Mouse (Mus musculus) C2C12 (cell line): ENCODE data around the gene Tmprss9. TPM values are rescaled to one million over a fixed set of nuclear protein-coding genes. Genes with fewer than 3 reads are reported as not detected.

Experiments
- H3K27me3 ChIP-seq: one replicate; pipeline ENCODE4 v1.6.1; 2011; ENCODE audit not compliant: control insufficient read depth, insufficient read depth, insufficient read length
- H3K36me3 ChIP-seq: one replicate; pipeline ENCODE4 v1.6.1; 2011; ENCODE audit not compliant: control insufficient read depth, insufficient read depth
- H3K4me3 ChIP-seq: one replicate; pipeline ENCODE4 v1.5.1; 2011; ENCODE audit warnings: mild to moderate bottlenecking, control low read depth; ENCODE audit not compliant: poor library complexity, insufficient read depth, severe bottlenecking
- H3K79me2 ChIP-seq: one replicate; pipeline ENCODE4 v1.6.1; 2011; ENCODE audit not compliant: control insufficient read depth, insufficient read depth
- H3K79me3 ChIP-seq: one replicate; pipeline ENCODE4 v1.6.1; 2011; ENCODE audit warnings: low read depth, control low read depth
- H3ac ChIP-seq: one replicate; pipeline ENCODE3; 2011; ENCODE audit warnings: low read depth; ENCODE audit not compliant: control insufficient read depth, insufficient read length
- CEBPB ChIP-seq: IDR thresholded peaks from one replicate; pipeline ENCODE4 v1.6.1; 2011; ENCODE audit warnings: low read depth, mild to moderate bottlenecking, control low read depth, moderate library complexity
- CTCF ChIP-seq: IDR thresholded peaks from one replicate; pipeline ENCODE4 v1.5.1; 2011; ENCODE audit not compliant: control insufficient read depth, insufficient read depth, insufficient read length
- FOSL1 ChIP-seq: IDR thresholded peaks from one replicate; pipeline ENCODE4 v1.8.0; 2011; ENCODE audit warnings: mild to moderate bottlenecking, low read length; ENCODE audit not compliant: poor library complexity, insufficient read depth, severe bottlenecking
- MAX ChIP-seq: IDR thresholded peaks from one replicate; pipeline ENCODE4 v1.6.1; 2011; ENCODE audit warnings: mild to moderate bottlenecking, control low read depth
- MYOD1 ChIP-seq: IDR thresholded peaks from one replicate; pipeline ENCODE4 v1.6.1; 2011; ENCODE audit warnings: low read depth; ENCODE audit not compliant: control insufficient read depth, insufficient read length
- MYOG ChIP-seq: IDR thresholded peaks from one replicate; pipeline ENCODE4 v1.6.1; 2011; ENCODE audit not compliant: control insufficient read depth, insufficient read length; ENCODE audit errors: extremely low read depth
- USF1 ChIP-seq: IDR thresholded peaks from one replicate; pipeline ENCODE4 v1.6.1; 2011; ENCODE audit warnings: low read depth, mild to moderate bottlenecking, control low read depth, moderate library complexity
- polyA plus RNA-seq: library from polyadenylated mRNA; unstranded; fragments of >200 nt; fragmentation: generic; extraction: Trizol; gene quantifications from one replicate; pipeline ENCODE4 v1.2.1, GENCODE M21; 2012; ENCODE audit warnings: missing spikeins

Gene Tmprss9
- polyA plus RNA-seq, 1 experiment = 0.02 TPM

GRCm38 (mm10) chr10:80864446-80864845 is 7.2 kb upstream of the Tmprss9 start:
- Histone ChIP-seq H3ac (no peak overlapping the region), H3K79me2 (peaks cover 5% of the 10 kb centered on the region), H3K4me3 (no peak overlapping the region), H3K36me3 (peaks cover 9% of the 10 kb centered on the region), H3K27me3 (no peaks in the 10 kb centered on the region), H3K79me3 (no peaks in the 10 kb centered on the region)
- TF ChIP-seq CEBPB (no peak), FOSL1 (no peak), USF1 (no peak), MYOD1 (no peak), MYOG (no peak), MAX (no peak), CTCF (no peak)

- peaks cover 5% of the 10 kb centered on the region for H3K36me3 ChIP-seq
- H3K4me3 ChIP-seq = no peak overlapping the region
- no peak overlapping the region for H3ac ChIP-seq
- no peaks in the 10 kb centered on the region for H3K79me2 ChIP-seq
- peaks cover 4% of the 10 kb centered on the region for H3K27me3 ChIP-seq
- TF ChIP-seq CEBPB (no peak), CTCF (no peak), MYOD1 (no peak), FOSL1 (no peak)
- no peaks in the 10 kb centered on the region for H3K79me3 ChIP-seq
These were observed 655 bp upstream of the Tmprss9 start for GRCm38 (mm10) chr10:80870993-80871392.

- Histone ChIP-seq H3K4me3 (no peak overlapping the region), H3K36me3 (no peaks in the 10 kb centered on the region), H3K79me3 (no peaks in the 10 kb centered on the region), H3ac (no peak overlapping the region), H3K27me3 (peaks cover 4% of the 10 kb centered on the region), H3K79me2 (no peaks in the 10 kb centered on the region)
- TF ChIP-seq MYOG (no peak), CTCF (no peak), FOSL1 (no peak), MAX (no peak)
These were observed 2.4 kb downstream of the Tmprss9 start for GRCm38 (mm10) chr10:80874035-80874434.

GRCm38 (mm10) chr10:80876028-80876427 is 4.4 kb downstream of the Tmprss9 start:
- H3K27me3 ChIP-seq = peaks cover 4% of the 10 kb centered on the region
- H3K4me3 ChIP-seq = no peak overlapping the region
- H3K79me3 ChIP-seq = no peaks in the 10 kb centered on the region
- no peak overlapping the region for H3ac ChIP-seq
- H3K36me3 ChIP-seq = no peaks in the 10 kb centered on the region
- TF ChIP-seq MYOG (no peak), MYOD1 (no peak), FOSL1 (no peak), MAX (no peak), CTCF (peak; percentile 63), CEBPB (no peak), USF1 (no peak)
- no peaks in the 10 kb centered on the region for H3K79me2 ChIP-seq

- Histone ChIP-seq H3K79me3 (no peaks in the 10 kb centered on the region), H3K79me2 (no peaks in the 10 kb centered on the region), H3ac (no peak overlapping the region), H3K36me3 (no peaks in the 10 kb centered on the region), H3K4me3 (no peak overlapping the region), H3K27me3 (peaks cover 4% of the 10 kb centered on the region)
- no peak for TF ChIP-seq CTCF
- no peak for TF ChIP-seq USF1
- no peak for TF ChIP-seq MYOG
- no peak for TF ChIP-seq FOSL1
- no peak for TF ChIP-seq MYOD1
- no peak for TF ChIP-seq MAX
- TF ChIP-seq CEBPB = no peak
These were observed 4.9 kb downstream of the Tmprss9 start for GRCm38 (mm10) chr10:80876594-80876993.

- no peak for TF ChIP-seq MYOG
- no peak for TF ChIP-seq FOSL1
- TF ChIP-seq MAX = peak; percentile 96
- peak; percentile 84 for TF ChIP-seq USF1
- no peak for TF ChIP-seq MYOD1
- TF ChIP-seq CEBPB = no peak
- peak; percentile 90 for TF ChIP-seq CTCF
- no peak overlapping the region for H3ac ChIP-seq
These were observed 8.5 kb downstream of the Tmprss9 start for GRCm38 (mm10) chr10:80880131-80880641.

More at GRCm38 (mm10) chr10:80880131-80880641, 8.5 kb downstream of the Tmprss9 start:
- H3K79me3 ChIP-seq = no peaks in the 10 kb centered on the region
- H3K27me3 ChIP-seq = peaks cover 4% of the 10 kb centered on the region
- no peaks in the 10 kb centered on the region for H3K79me2 ChIP-seq
- no peak overlapping the region for H3K4me3 ChIP-seq
- H3K36me3 ChIP-seq = no peaks in the 10 kb centered on the region
